Mouse (Mus musculus) stomach, postnatal 0 days (tissue): ENCODE data around the gene Ggt5. TPM values are rescaled to one million over a fixed set of nuclear protein-coding genes. Genes with fewer than 3 reads are reported as not detected.

Experiments used
- ATAC-seq: fragments of 200-750 bp; cut with Nextera tagmentation; 2 replicates; pipeline ENCODE4 v1.8.0; 2017; ENCODE audit not compliant: low FRiP score, low TSS enrichment
- DNase-seq: peaks from one replicate; pipeline ENCODE4 v3.0.0-alpha.2; 2016; ENCODE audit warnings: low spot score
- H3K27ac ChIP-seq: fragments of 300-500 bp; sonication (generic); replicated peaks from 2 replicates; pipeline ENCODE4 v1.5.1; 2014; ENCODE audit warnings: mild to moderate bottlenecking, control low read depth
- H3K27me3 ChIP-seq: fragments of 300-500 bp; sonication (generic); 2 replicates; pipeline ENCODE4 v1.6.1; 2014; ENCODE audit warnings: low read length; ENCODE audit not compliant: control insufficient read depth, insufficient read depth
- H3K36me3 ChIP-seq: fragments of 300-500 bp; sonication (generic); 2 replicates; pipeline ENCODE4 v1.6.1; 2014; ENCODE audit warnings: low read length, mixed read lengths; ENCODE audit not compliant: control insufficient read depth, insufficient read depth
- H3K4me1 ChIP-seq: fragments of 300-500 bp; sonication (generic); replicated peaks from 2 replicates; pipeline ENCODE4 v1.6.1; 2014; ENCODE audit warnings: antibody characterized with exemption; ENCODE audit not compliant: control insufficient read depth, insufficient read depth
- H3K4me2 ChIP-seq: fragments of 300-500 bp; sonication (generic); replicated peaks from 2 replicates; pipeline ENCODE4 v1.6.1; 2014; ENCODE audit warnings: low read depth, mild to moderate bottlenecking, control low read depth, moderate library complexity
- H3K4me3 ChIP-seq: fragments of 300-500 bp; sonication (generic); 2 replicates; pipeline ENCODE4 v1.5.1; 2014; ENCODE audit warnings: low read depth, low read length, control low read depth
- H3K9ac ChIP-seq: fragments of 300-500 bp; sonication (generic); 2 replicates; pipeline ENCODE4 v1.6.1; 2014; ENCODE audit warnings: mild to moderate bottlenecking, low read length, control low read depth, mixed read lengths
- H3K9me3 ChIP-seq: fragments of 300-500 bp; sonication (generic); 2 replicates; pipeline ENCODE4 v1.6.1; 2016; ENCODE audit warnings: low read length; ENCODE audit not compliant: control insufficient read depth
- CTCF ChIP-seq: IDR thresholded peaks from 2 replicates; pipeline ENCODE4 v1.5.1; 2016; ENCODE audit warnings: antibody characterized with exemption, low read depth, mild to moderate bottlenecking, moderate library complexity
- EP300 ChIP-seq: optimal IDR thresholded peaks from 2 replicates; pipeline ENCODE3; 2016; ENCODE audit warnings: antibody characterized with exemption
- WGBS: fragments of 180-500 bp; shearing (Covaris S2); extraction: QIAGEN DNeasy Blood & Tissue Kit; methylation state at CpG from one replicate; pipeline ENCODE4 v1.1.7; 2014; 5-methylcytosine and 5-hydroxymethylcytosine counted together
- polyA plus RNA-seq: library from polyadenylated mRNA; unstranded; fragments of >200 nt; fragmentation: Nextera tagmentation; extraction: Ambion mirVana; gene quantifications from 2 replicates; pipeline ENCODE4 v1.2.1, GENCODE M21; 2015

Ggt5 gene
- polyA plus RNA-seq, 1 experiment from 2014 or later = 2.8 TPM

GRCm38 (mm10) chr10:75552701-75553450 lies 36.3 kb upstream of the Ggt5 start:
- no peak overlapping the region for H3K27ac ChIP-seq
- H3K4me1 ChIP-seq = no peaks in the 10 kb centered on the region
- H3K4me3 ChIP-seq = no peak overlapping the region
- no peak for DNase-seq
- no peak overlapping the region for H3K9ac ChIP-seq
- no peaks in the 10 kb centered on the region for H3K9me3 ChIP-seq
- H3K36me3 ChIP-seq = no peaks in the 10 kb centered on the region
- H3K4me2 ChIP-seq = no peak overlapping the region
- no peak for ATAC-seq
- H3K27me3 ChIP-seq = no peaks in the 10 kb centered on the region
- TF ChIP-seq EP300 (no peak), CTCF (no peak)
- 70% methylated on average over 13 of the region's 13 CpGs for WGBS

- Histone ChIP-seq H3K4me3 (no peak overlapping the region), H3K36me3 (no peaks in the 10 kb centered on the region), H3K4me2 (no peak overlapping the region), H3K9ac (no peak overlapping the region), H3K27me3 (no peaks in the 10 kb centered on the region), H3K27ac (no peak overlapping the region), H3K4me1 (no peaks in the 10 kb centered on the region), H3K9me3 (no peaks in the 10 kb centered on the region)
- 91% methylated on average over 8 of the region's 8 CpGs for WGBS
- ATAC-seq (no peak), DNase-seq (no peak)
- no peak for TF ChIP-seq CTCF
- no peak for TF ChIP-seq EP300
Observed at GRCm38 (mm10) chr10:75554090-75554489, 35.0 kb upstream of the Ggt5 start.

DNA sequence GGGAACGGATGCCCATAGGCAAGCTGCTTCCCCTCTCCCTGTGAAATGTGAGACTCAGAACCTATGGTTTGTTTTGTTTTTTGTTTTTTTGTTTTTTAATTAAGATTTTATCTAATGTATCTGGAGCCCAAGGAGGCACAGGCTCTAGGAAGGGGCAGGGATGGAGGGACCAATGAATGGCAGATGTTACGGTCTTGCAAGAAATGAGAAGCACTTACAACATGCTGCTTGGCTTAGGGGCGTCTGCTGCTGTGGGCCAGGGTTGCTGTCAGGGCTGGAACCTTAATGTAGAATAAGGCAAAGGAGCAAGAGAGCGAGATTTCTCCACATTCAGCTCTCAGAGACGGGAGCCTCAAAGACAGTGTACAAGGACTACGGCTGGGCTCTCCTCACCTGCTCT lies 33.6 kb upstream of the Ggt5 start:
- Histone ChIP-seq H3K4me2 (no peak overlapping the region), H3K4me3 (no peak overlapping the region), H3K36me3 (no peaks in the 10 kb centered on the region), H3K27ac (no peak overlapping the region), H3K9me3 (no peaks in the 10 kb centered on the region), H3K4me1 (no peaks in the 10 kb centered on the region), H3K27me3 (no peaks in the 10 kb centered on the region), H3K9ac (no peak overlapping the region)
- WGBS = 85% methylated on average over 6 of the region's 6 CpGs
- no peak for ATAC-seq
- TF ChIP-seq CTCF (no peak), EP300 (no peak)
- DNase-seq = no peak

- no peaks in the 10 kb centered on the region for H3K9me3 ChIP-seq
- no peak for TF ChIP-seq EP300
- no peak for TF ChIP-seq CTCF
- ATAC-seq (peak; percentile 78), DNase-seq (peak; percentile 76)
- H3K36me3 ChIP-seq = no peaks in the 10 kb centered on the region
- H3K27me3 ChIP-seq = 0 out of 2 replicates have a peak, but pooled peaks cover 1% of the 10 kb centered on the region
- H3K4me3 ChIP-seq = no peak overlapping the region
- 57% methylated on average over 9 of the region's 9 CpGs for WGBS
- 0 out of 2 replicates have a peak overlapping the region, but pooled peaks have one; percentile 40 for H3K27ac ChIP-seq
- H3K4me1 ChIP-seq = no peaks in the 10 kb centered on the region
- H3K4me2 ChIP-seq = no peak overlapping the region
- H3K9ac ChIP-seq = no peak overlapping the region; the same call in 1 of the 2 replicates
Observed at GRCm38 (mm10) chr10:75556026-75556425, 33.1 kb upstream of the Ggt5 start.

DNA sequence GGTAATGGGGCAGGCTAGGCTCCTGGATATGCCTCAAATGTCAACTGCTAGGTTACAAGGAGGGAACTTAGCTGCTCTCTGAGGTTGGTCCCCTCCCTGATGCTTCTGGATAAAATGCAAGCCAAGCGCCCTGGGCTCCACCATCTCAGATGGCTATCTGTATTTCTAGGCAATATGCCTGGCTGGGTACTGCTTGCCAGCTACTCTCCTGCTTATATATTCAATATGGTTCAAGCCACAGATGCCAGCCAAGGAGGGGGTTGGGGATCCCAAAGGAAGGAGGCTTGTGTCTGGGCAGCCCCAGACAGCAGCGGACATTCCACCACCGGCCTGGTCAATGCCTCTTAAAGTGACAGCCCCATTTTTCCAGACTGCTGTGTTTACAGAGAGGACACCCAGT lies 30.6 kb upstream of the Ggt5 start:
- ATAC-seq = no peak
- 38% methylated on average over 3 of the region's 3 CpGs for WGBS
- DNase-seq = no peak
- no peak overlapping the region for H3K4me2 ChIP-seq
- no peak for TF ChIP-seq CTCF
- TF ChIP-seq EP300 = no peak
- H3K4me1 ChIP-seq = no peaks in the 10 kb centered on the region
- no peaks in the 10 kb centered on the region for H3K9me3 ChIP-seq
- no peaks in the 10 kb centered on the region for H3K36me3 ChIP-seq
- H3K27me3 ChIP-seq = 0 out of 2 replicates have a peak, but pooled peaks cover 2% of the 10 kb centered on the region
- H3K4me3 ChIP-seq = no peak overlapping the region
- H3K9ac ChIP-seq = no peak overlapping the region
- no peak overlapping the region for H3K27ac ChIP-seq

GRCm38 (mm10) chr10:75559041-75559675 lies 30.0 kb upstream of the Ggt5 start:
- TF ChIP-seq CTCF (no peak), EP300 (no peak)
- WGBS = 8% methylated on average over 14 of the region's 14 CpGs
- Histone ChIP-seq H3K9me3 (no peaks in the 10 kb centered on the region), H3K36me3 (no peaks in the 10 kb centered on the region), H3K4me1 (no peaks in the 10 kb centered on the region), H3K4me3 (peak overlapping the region; percentile 55), H3K9ac (peak overlapping the region; percentile 65; the same call in 1 of the 2 replicates), H3K27ac (no peak overlapping the region), H3K27me3 (0 out of 2 replicates have a peak, but pooled peaks cover 2% of the 10 kb centered on the region), H3K4me2 (peak overlapping the region; percentile 97)
- DNase-seq = no peak
- no peak for ATAC-seq
